Mouse (Mus musculus): ENCODE measurements around the gene Uqcc1. TPM values are rescaled to one million over a fixed set of nuclear protein-coding genes. Genes with fewer than 3 reads are reported as not detected.

The Uqcc1 gene
- total RNA-seq (2021) = 100 to 1,000 TPM; 140 to 156 TPM
- long read RNA-seq, experiment 1, transcript Uqcc1-204 (10 exons, 2,633 nt) = major isoform, 120 of 157 reads
- long read RNA-seq, experiment 1, partial matches to known transcripts = 29 of 157 reads
- long read RNA-seq, experiment 1, other reads (novel, unspliced or antisense) = 7 of 157 reads
- long read RNA-seq, experiment 2, transcript Uqcc1-204 (10 exons, 2,633 nt) = major isoform, 166 of 185 reads
- long read RNA-seq, experiment 2, partial matches to known transcripts = 6 of 185 reads
- long read RNA-seq, experiment 2, other reads (novel, unspliced or antisense) = 12 of 185 reads

GRCm38 (mm10) chr2:155929531-155930442 is at the start of gene Uqcc1:
Uqcc1 (minus strand) TSS chr2:155930310.
- DNase-seq = peak; percentile 89

GRCm38 (mm10) chr2:155979328-155979991 is 49.4 kb upstream of the Uqcc1 start:
- DNase-seq = no peak

GRCm38 (mm10) chr2:155974087-155974731 is 44.1 kb upstream of the Uqcc1 start:
- DNase-seq = no peak

- DNase-seq = no peak
Observed at GRCm38 (mm10) chr2:155973348-155973747, 43.2 kb upstream of the Uqcc1 start.

GRCm38 (mm10) chr2:155962991-155963390 is 32.9 kb upstream of the Uqcc1 start:
- no peak for DNase-seq

GRCm38 (mm10) chr2:155961862-155962261 is 31.8 kb upstream of the Uqcc1 start:
- DNase-seq = no peak

- no peak for DNase-seq
Observed at GRCm38 (mm10) chr2:155959981-155960380, 29.9 kb upstream of the Uqcc1 start.

- peak; percentile 91 for DNase-seq
Observed at GRCm38 (mm10) chr2:155956134-155957059, 26.3 kb upstream of the Uqcc1 start, which contains the start of gene Cep250. Cep250 (plus strand) TSS chr2:155956458.

GRCm38 (mm10) chr2:155952006-155952405 is 21.9 kb upstream of the Uqcc1 start:
- DNase-seq = no peak

- peak; percentile 31 for DNase-seq
Observed at GRCm38 (mm10) chr2:155949362-155949761, 19.3 kb upstream of the Uqcc1 start.

- DNase-seq = no peak
Observed at GRCm38 (mm10) chr2:155947390-155948002, 17.4 kb upstream of the Uqcc1 start.

- DNase-seq = no peak
Observed at GRCm38 (mm10) chr2:155946499-155946898, 16.4 kb upstream of the Uqcc1 start.

GRCm38 (mm10) chr2:155946069-155946468 is 16.0 kb upstream of the Uqcc1 start:
- DNase-seq = peak; percentile 38

- no peak for DNase-seq
Observed at GRCm38 (mm10) chr2:155945580-155945979, 15.5 kb upstream of the Uqcc1 start.

- DNase-seq = no peak
Observed at GRCm38 (mm10) chr2:155945124-155945523, 15.0 kb upstream of the Uqcc1 start, which contains the start of gene Gdf5. Gdf5 (minus strand) TSS chr2:155945367.

- no peak for DNase-seq
Observed at GRCm38 (mm10) chr2:155944685-155945084, 14.6 kb upstream of the Uqcc1 start.

- no peak for DNase-seq
Observed at GRCm38 (mm10) chr2:155943463-155943862, 13.4 kb upstream of the Uqcc1 start.

GRCm38 (mm10) chr2:155941697-155942442 is 11.8 kb upstream of the Uqcc1 start:
- peak; percentile 61 for DNase-seq

- DNase-seq = no peak
Observed at GRCm38 (mm10) chr2:155940681-155941080, 10.6 kb upstream of the Uqcc1 start, which contains the start of gene Gm15557. Gm15557 (plus strand) TSS chr2:155940728.

All from gastrocnemius, postnatal 25 days (tissue).